Mouse (Mus musculus): Measurements from ENCODE around the gene Mafg. TPM values are rescaled to one million over a fixed set of nuclear protein-coding genes. Genes with fewer than 3 reads are reported as not detected.

Mafg gene
- polyA plus RNA-seq, 1 experiment: 53.0 TPM

DNA sequence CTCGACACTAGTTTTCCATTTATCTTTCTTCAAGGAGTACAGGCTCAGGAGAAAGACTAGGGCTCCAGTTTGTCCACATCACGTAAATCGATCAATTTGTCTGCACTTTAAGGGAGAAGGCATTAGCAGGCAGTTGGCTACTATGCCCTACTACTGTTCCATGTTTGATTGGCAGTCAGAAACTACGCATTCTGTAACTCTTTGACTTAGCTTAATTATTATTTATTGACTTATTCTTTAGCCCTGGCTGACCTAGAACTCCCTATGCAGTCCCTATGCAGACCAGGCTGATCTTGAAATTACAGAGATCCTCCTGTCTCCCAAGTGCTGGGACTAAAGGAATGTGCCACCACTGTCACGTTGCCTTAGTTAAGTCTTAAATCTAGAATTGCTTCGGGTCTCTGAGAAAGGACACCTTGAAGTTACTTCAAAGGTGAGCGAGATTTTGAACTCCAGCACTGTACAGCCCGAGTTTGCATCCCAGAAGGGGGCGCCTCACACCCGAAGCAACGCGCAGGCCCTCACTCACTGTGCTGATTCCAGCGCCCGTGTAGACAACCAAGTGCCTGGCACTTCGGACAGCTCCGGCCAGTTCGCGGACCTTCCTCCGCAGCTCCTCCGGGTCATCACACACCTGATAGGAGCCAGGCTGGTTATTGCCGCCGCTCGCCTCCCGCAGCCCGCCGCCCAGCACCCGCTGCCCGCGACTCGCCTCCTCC is 9.3 kb downstream of the Mafg start:
- DNase-seq (ENCODE audit: low read depth): no peak

DNA sequence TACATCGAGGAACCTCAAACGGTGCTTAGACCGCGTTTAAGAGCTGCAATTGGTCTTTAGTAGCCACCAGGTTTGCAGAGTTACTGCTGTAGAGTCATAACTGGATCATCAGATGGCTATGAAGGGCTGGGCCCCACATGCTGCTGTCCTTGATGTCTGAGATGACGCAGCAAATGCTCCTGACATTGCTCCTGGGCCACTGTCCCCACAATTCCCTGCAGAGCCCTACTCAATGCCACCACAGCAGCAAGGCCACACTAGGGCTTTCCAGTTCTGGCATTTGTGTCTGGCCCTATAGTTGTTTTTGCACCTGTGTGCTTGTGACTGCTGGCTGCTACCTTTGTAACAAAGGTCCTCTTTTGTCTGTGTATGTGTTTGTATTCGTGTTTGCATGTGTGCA is 10.6 kb downstream of the Mafg start:
- DNase-seq (ENCODE audit: low read depth): no peak

DNA sequence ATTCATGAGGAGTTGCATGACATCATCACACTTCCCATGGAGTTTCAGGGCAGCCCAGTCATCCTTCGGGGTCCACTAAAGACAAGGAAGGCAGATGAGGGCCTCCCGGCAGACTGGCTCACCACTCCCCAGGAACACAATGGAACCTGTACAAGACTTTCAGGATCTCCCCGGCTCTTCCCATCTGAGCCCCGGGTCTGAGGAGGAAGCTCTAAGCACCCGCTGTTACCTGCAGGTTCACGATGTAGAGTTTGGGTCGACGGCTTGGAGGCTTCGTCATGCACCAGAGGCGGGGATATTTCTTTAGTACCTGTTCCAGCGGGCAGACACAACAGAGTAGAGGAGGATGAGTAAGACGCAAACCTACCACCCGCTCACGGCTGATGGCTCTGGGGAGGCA is 13.2 kb downstream of the Mafg start:
- DNase-seq (ENCODE audit: low read depth): no peak

DNA sequence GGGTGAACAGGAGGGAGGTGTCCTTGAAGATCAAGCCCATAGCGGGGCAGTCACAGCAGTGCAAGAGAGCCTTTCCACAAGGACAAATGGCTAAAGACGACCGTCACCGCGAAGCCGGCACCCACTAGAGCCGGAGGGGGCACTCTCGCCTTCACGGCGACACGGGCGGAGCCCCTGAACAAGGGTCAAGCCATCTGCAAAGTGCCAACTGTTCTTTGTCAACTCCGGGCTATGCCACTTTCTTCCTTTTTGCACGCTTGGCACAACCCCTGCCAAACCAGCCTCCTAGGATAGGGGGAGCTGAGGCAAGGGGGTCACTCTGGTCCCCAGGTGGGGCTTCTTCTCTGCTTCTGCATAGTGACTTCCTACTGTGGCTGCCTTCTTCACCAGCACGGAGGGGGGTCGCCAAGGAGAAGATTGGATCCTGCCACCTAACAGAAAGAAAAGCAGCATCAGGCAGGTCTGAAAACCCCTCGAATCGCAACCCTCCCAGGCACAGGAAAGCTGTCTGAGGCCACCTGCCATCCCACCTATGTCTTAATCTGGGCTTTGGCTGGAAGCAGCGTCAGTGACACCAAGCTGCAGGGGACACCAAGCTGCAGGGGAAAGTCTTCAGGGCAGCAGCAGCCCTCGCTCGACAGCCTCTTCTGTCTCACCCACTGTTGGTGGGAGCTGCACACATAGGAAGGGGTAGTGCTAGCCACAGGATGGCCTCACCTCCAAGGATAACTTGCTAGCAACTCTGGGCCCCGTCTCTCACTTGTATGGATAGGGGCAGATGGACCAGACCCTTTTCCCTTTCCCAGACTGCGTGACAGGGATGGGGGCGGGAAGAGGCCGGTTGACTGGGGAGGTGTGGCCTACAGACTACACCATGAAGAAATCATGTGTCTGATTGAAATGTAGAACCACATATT is 14.5 kb downstream of the Mafg start:
- DNase-seq (ENCODE audit: low read depth): no peak

DNA sequence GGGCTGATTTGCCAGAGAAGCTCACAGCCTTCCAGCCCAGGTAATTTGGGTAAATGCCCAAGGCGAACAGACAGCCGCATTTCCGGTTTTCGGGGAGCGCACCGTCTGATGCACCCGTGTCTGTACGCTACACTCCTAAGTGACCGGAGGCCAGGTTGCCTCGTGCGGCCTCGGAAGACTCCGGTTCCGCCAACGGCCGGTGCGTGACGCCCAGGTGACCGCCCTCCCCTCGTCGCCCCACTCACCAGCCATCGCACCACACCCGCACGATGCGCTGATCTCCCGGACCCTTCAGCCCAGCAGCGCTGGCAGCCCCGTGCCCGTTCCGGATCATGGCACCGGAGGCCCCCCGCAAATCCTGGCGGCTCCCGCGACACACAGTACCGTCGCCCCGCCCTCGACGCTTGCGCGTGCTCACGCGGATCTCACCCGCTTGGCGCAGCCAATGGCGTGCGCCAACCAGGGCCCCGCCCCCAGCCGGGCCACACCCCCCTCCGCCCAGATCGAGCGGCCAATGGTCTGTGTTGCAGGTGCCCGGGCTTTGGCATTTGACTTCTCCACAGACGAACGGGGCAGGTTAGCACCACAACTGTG is 15.8 kb downstream of the Mafg start, which contains the start of gene Pcyt2:
Gene Pcyt2, minus strand, starts transcription at position 418 of the 594 bp plus-strand sequence.
- no peak for DNase-seq (ENCODE audit: low read depth)

DNA sequence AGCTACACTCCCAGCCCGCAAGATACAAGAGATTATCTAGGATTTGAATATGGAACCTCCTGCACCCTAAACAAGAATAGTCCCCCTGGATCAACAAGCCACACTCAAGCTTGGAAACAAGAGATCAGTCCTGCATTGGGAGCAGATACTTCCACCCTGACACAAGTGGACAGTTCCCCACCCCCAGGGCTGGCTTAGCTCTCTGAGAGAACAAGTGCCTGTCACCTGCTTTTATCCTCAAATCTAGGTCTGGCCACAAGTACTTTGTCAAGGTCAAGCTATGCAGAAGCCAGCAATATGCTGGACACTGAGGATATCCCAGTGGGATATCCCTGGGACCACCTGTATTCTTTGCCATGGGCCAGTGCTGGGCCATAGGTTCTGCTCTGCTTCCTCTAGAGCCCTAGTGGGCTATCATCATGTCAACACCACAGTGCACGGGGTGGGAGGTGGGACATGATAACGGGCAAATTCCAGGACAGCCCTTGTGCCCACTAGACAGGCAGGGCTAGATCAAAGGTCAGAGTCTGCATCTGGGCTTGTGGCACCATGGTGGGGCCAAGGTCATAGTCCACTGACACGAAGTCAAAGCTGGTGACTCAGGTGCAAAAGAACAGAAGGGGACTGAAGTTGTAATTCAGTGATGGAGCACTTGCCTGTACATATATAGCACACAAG is 16.6 kb downstream of the Mafg start:
- no peak for DNase-seq (ENCODE audit: low read depth)

DNA sequence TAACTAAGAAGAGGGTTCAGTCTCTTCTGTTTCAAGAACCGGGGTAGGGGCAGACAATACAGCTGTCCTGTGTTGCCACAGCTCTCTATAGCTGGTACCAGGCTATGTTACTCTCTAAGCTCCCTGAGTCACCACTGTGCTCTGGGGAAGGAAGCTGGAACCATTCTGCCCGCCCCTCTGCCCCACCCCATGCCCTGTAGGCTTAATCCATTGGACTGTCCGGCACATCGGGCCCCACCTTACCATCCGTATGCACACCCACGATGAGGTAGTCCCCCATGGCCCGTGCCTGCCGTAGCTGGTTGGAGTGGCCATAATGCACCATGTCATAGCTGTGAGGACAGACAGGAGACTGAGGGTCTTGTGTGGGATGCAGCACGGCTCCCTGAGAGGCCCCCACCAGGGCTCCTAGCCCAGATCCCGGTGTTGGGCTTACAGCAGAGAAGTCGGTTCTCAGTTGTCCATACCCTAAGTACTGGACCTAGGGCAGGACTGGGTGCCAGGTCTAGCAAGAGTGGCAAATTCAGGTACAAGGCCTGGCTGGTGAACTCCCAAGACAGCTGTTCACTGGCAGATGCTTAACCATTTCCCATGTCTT is 17.7 kb downstream of the Mafg start:
- no peak for DNase-seq (ENCODE audit: low read depth)

DNA sequence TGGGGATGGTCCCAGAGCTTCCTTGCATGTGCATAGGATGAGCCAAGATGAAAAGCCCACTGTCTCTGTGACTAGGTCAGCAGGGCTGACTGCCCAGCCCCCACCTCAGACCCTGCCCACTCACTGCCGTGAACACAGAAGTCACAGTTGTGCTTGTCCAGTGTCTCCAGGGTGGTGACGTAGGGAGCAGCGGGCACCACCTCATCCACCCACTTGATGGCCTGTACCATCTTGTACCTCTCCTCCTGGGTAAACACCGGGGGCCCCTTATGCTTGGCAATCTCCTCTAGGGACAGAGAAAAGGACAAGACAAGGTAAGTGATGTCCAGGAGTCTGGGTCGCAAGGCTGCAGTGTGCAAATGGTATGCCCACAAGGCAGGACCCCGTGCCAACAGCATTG is 18.2 kb downstream of the Mafg start:
- no peak for DNase-seq (ENCODE audit: low read depth)

DNA sequence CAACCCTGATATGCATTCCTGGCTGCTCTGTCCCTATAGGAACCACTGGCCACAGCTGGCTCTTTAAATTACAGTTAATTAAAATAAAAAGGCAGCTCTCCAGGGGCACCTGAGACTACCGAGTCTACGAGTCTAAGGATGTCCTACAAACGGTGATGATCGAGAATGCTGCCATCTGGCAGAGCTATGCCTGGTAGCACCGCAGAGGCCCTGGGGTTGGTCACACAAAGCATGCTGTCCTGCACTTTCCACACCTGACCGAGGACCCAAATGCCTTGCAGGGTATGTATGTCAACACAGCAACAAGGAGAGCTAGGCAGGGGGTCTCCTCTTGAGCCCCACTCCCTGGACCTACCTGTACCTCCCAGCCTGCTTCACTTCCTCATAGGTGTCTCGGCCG is 19.4 kb downstream of the Mafg start:
- DNase-seq (ENCODE audit: low read depth): no peak

DNA sequence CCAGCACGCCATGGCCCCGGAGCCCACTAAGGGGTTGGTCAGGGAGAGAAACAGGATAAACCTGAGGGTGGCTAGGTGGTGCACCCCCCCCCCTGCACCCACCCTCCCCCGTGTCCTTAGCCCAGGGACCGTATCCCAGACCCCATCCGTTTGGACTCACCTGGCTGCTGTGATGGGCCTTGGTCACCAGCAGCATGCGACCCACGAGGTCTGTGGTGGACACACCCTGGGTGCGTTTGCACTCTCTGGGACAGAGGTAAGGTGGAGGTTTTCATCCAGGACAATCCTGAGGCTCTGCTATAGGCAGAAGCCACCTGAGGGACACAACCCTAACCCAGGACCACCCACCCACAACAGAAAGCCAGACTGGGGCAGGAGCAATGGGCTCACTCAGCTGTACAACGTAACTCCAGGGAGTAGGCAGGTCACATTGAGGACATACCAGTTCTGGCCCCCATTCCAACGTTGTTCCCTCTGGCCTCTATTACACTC is 19.9 kb downstream of the Mafg start:
- no peak for DNase-seq (ENCODE audit: low read depth)

DNA sequence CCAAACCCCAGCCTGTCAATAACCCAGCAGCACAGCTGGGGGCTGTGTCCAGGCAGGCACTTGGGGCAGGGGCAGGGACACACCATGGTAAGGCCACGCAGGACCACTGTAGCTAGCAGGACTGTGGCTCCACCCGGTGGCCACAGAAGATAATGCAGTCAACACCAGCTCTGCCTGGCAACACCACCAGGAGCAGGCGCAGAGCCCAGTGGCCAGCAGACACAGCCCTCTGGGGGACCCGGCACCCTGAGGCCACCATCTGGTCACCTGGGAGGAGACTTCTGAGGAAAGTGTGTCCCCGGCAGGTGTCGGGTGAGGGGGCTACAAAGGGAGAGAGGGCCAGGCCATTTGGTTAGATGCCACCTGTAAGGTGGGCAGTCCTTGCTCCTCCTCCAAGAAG is 20.6 kb downstream of the Mafg start:
- DNase-seq (ENCODE audit: low read depth): no peak

DNA sequence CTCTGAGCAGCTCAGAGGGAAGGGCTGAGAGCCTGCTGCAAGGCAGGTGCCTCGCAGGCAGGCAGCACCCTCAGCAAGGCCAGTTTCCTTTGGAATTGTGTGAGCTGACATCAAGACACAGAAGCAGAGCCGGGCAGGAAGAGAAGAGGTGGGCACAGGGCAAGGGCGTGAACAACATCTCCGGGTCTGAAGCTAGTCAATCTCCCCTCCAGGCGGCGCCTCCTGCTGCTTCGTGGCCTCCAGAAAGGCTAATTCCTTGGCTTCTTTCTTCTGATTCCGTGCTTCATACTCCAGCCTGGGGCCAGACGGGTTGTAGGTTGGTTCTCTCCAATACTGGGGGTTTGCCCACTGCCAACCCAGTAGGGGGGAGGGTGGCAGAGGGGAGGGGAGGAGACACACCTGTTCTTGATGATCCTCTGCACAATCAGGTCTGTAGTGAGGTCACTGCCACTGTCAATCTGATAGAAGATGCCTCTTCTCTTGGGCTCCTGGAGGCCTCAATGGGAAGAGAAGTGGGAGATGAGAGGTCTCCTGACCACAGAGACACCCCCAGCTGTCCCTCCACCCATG is 22.8 kb downstream of the Mafg start:
- no peak for DNase-seq (ENCODE audit: low read depth)

DNA sequence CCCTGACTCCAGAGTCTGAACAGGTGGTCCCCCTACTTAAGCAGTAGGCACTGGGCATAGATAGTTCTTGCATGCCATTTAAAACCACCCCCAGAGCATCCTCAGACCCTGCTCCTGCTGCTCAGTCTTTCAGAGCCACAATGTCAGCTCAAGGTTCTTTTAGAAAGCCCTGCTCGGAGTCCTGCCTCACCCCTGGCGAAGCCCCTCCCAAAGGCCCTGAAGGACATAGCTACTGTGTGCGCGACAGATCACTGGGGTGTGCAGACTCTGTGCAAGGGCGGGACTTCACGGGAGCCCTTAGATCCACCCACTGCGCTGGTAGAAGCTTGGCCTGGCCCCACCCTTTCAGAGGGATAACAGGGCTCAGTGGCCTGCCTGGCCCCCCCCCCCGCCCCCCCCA is 24.1 kb downstream of the Mafg start:
- DNase-seq (ENCODE audit: low read depth): no peak

DNA sequence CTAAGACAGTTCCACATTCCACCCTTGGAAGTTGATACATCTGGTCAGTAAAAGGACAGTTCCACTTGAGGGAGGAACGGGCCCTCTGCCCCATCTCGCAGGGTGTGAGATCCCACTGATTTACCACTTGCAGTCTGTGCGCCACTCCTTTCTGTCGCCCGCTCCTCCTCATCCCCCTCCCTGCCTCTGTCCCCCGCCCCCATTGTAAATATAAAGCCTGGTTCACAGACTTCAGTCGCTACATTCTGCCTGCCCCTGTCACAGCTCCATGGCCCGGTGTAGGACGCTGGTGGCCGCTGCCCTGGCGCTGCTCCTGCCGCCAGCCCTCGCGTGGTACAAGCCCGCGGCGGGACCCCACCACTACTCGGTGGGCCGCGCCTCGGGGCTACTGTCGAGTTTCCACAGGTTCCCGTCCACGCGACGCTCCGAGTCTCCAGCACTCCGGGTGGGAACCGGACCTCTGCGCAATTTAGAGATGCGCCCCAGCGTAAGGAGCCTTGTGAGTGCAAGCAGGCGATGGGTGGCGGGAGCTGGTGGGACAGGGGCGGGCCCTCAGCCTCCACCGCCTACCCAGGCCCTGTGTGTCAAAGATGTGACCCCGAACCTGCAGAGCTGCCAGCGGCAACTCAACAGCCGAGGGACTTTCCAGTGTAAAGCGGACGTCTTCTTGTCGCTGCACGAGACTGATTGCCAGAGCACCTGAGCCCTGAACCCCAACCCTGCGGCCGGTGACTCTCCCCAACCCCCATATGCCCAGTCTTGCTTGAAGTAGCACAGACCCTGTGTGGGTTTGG is 25.0 kb downstream of the Mafg start, which contains the start of gene Npb:
Gene Npb, plus strand, starts transcription at position 237 of the 794 bp plus-strand sequence.
- DNase-seq (ENCODE audit: low read depth): no peak

DNA sequence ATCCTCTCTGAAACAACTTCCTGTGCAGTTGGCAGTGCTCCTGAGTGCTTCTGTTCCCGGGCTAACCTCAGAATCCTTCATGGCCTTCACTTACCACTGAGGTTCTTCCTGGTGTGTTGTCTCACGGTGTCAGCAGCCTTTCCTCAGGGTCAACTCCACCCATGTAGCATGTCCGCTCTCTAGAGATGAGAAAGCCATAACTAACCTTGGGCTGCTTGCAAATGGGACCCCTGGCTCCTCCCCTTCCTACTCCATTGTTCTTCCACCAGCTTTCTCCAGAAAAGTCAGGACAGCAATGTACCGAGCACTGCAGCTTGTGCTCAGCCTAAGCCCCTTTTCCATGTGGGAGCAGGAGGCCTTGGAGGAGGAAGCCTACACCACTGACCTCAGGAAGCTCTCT is 26.6 kb downstream of the Mafg start:
- DNase-seq (ENCODE audit: low read depth): no peak

DNA sequence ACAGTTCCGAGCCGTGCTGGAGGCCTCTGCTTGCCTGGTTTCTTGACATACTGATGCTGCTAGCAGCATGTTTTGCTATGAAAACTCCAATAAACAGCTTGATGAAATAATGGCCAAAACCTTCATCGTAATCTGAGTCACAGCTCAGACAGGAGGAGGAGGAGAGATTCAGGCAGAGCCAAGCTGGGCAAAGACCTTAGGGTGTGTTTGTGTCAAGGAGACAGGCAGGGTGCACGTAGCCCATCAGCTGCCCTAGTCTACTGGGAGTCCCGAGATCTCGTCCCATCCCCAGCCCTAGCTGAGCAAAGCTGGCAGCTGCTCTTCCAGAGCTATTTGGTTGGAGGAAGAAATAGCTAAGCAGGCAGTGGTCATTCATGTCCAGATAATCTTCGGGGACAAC is 27.7 kb downstream of the Mafg start:
- DNase-seq (ENCODE audit: low read depth): no peak

DNA sequence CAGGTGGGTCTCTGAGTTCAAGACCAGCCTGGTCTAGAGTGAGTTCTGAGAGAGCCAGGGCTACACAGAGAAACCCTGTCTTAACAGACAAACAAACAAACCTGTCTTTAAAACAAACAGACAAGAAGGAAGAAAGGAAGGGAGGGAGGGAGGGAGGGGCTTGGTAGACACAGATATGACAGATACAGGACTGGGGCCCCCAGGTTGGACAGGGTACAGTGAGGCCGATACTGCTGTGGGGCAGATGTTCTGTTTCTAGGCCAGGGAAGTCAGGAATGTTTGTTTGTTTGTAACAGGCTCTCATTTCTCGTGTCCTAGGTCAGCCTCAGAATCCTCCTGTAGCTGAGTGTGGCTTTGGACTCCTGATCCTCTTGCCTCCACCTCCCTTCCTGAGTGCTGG is 29.9 kb downstream of the Mafg start:
- no peak for DNase-seq (ENCODE audit: low read depth)

DNA sequence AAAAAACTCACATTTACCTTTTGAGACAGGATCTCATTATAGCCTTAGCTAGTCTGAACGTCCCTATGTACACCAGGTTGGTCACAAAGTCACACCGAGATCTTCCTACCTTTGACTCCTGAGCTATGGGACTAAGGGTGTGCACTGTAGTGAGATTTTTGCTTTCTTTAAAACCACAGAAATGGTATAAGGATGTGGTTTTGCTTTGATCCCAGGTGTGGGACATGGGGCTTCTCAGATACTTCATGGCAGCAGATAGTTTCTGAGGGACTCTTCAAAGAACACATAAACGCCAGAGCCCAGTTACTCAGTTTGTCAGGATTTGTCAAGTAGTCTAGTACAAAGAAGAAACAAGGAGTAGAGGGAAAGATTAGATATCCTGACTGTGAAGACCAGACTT is 32.7 kb downstream of the Mafg start:
- no peak for DNase-seq (ENCODE audit: low read depth)

DNA sequence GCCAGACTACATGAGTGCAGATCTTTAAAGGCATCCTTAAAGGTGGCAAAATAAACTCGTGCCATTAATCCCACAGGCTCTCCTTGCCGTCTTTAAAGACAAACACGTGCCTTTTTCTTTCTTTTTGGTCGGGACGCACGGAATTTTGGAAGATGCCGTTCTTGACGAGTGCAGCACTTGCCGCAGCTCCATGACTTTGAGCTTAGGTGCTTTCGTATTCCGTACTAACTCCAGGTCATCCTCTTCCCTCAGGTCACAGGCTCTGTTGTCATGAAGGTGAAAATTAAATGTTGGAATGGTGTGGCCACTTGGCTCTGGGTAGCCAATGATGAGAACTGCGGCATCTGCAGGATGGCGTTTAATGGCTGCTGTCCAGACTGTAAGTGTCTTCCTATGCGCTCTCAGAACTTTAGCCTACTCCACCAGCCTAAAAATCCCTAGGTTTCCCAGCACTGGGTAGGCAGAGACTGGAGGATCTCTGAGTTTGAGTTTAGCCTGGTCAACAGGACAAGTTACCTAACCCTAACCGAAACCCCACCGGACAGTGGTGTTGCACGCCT is 34.3 kb downstream of the Mafg start:
- no peak for DNase-seq (ENCODE audit: low read depth)

Measured in gonadal fat pad, adult 2 months (tissue).